Mouse (Mus musculus): ENCODE measurements at regions not wholly inside any gene's neighbourhood (a gene's known extent, or its start where the extent isn't known, plus 50 kb on each side); places are given as distances from the start of the nearest gene placed in this dataset.

DNA sequence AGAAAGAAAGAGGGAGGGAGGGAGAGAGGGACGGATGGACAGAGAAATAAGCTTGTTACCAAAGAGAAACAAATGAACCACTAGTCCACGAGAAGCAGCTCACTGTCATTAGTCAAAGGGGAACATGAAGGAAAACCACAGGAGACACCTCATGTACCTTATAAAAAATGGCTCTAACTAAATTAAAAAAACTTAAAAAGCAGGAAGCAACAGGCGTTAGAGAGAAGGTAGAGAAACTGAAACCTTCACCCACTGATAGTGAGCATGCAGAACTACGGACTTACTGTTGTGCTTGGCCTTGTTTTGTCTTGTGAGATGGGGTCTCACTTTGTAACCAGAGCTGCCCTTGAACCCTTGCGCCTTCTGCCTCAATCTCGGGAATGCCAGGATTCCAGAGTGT is 66.0 kb upstream of the Zmiz1 start:
- Histone ChIP-seq H3K36me3 (ENCODE audit: control insufficient read depth, insufficient read depth, low read length) (no peaks in the 10 kb centered on the region), H3K4me1 (ENCODE audit: control insufficient read depth, insufficient read depth, low read length) (peaks cover 19% of the 10 kb centered on the region), H3K27me3 (ENCODE audit: control insufficient read depth, insufficient read depth, low read length) (no peaks in the 10 kb centered on the region), H3K9ac (ENCODE audit: low read length) (no peak overlapping the region), H3K27ac (ENCODE audit: low read depth, low read length) (no peak overlapping the region), H3K4me3 (ENCODE audit: low read depth, low read length) (no peak overlapping the region), H3K9me3 (ENCODE audit: control insufficient read depth, low read length) (no peaks in the 10 kb centered on the region), H3K4me2 (ENCODE audit: low read depth) (no peak overlapping the region)
- DNase-seq (ENCODE audit: low spot score) (no peak), ATAC-seq (ENCODE audit: insufficient read depth, low FRiP score, low TSS enrichment) (no peak)
- WGBS, result 82% methylated on average over 6 of the region's 6 CpGs

DNA sequence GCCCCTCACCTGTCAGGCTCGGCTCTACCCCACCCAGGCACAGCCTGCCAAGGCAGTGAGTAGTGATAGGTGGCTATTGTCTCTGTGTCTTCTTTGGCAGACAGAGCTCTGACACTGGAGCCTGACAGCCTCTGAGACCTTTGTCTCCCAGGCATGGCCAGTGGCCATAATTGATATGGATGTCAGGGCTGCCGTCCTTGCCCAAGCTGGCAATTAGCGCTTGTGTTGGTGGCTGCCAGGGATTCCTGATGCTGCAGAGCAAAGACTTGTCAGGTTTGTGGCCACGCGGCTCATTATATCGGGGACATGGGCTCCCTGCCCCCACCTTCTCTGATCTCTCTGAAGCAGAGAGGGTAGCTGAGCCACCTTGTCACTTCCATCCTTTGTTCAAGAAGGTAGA is 64.1 kb upstream of the Zmiz1 start:
- H3K9ac ChIP-seq (ENCODE audit: low read length), result no peak overlapping the region
- ATAC-seq (ENCODE audit: insufficient read depth, low FRiP score, low TSS enrichment) (no peak), DNase-seq (ENCODE audit: low spot score) (no peak)
- no peak overlapping the region for H3K27ac ChIP-seq (ENCODE audit: low read depth, low read length)
- peaks cover 19% of the 10 kb centered on the region for H3K4me1 ChIP-seq (ENCODE audit: control insufficient read depth, insufficient read depth, low read length)
- H3K36me3 ChIP-seq (ENCODE audit: control insufficient read depth, insufficient read depth, low read length), result no peaks in the 10 kb centered on the region
- H3K4me3 ChIP-seq (ENCODE audit: low read depth, low read length), result no peak overlapping the region
- H3K4me2 ChIP-seq (ENCODE audit: low read depth), result no peak overlapping the region
- H3K27me3 ChIP-seq (ENCODE audit: control insufficient read depth, insufficient read depth, low read length), result no peaks in the 10 kb centered on the region
- 73% methylated on average over 6 of the region's 6 CpGs for WGBS
- no peaks in the 10 kb centered on the region for H3K9me3 ChIP-seq (ENCODE audit: control insufficient read depth, low read length)

DNA sequence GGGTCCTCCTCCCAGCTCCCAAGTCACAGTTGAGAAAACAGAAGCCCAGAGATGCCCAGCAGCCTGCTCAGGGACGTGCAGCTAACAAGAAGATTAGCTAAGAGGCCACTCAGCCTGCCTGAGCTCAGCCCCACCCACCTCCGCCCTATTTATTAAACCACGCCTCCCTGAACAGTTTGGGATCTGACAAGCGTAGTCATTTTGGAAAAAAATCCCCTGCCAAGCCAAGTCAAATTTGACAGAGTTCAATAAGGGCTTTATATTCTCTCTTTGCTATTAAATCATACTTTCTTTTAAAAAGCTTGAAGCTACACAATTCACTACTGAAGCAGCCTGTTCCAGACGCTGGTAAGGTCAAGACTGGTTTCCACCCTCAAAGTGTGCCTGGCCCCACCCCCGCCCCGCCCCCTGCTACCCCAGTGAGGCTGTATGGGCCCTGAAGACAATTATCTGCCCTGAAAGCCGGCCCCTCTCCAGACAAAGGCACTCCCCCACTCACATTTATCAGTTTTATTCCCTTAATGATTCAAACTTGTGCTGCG is 61.9 kb upstream of the Zmiz1 start:
- 1% methylated on average over 9 of the region's 9 CpGs for WGBS
- no peak overlapping the region for H3K9ac ChIP-seq (ENCODE audit: low read length)
- peak overlapping the region; percentile 25 for H3K4me2 ChIP-seq (ENCODE audit: low read depth)
- H3K4me1 ChIP-seq (ENCODE audit: control insufficient read depth, insufficient read depth, low read length), result peaks cover 20% of the 10 kb centered on the region
- H3K36me3 ChIP-seq (ENCODE audit: control insufficient read depth, insufficient read depth, low read length), result no peaks in the 10 kb centered on the region
- peak overlapping the region; percentile 85 for H3K27ac ChIP-seq (ENCODE audit: low read depth, low read length)
- H3K4me3 ChIP-seq (ENCODE audit: low read depth, low read length), result 0 out of 2 replicates have a peak overlapping the region, but pooled peaks have one; percentile 8
- no peaks in the 10 kb centered on the region for H3K27me3 ChIP-seq (ENCODE audit: control insufficient read depth, insufficient read depth, low read length)
- DNase-seq (ENCODE audit: low spot score) (peak; percentile 80), ATAC-seq (ENCODE audit: insufficient read depth, low FRiP score, low TSS enrichment) (peak; percentile 80)
- no peaks in the 10 kb centered on the region for H3K9me3 ChIP-seq (ENCODE audit: control insufficient read depth, low read length)

DNA sequence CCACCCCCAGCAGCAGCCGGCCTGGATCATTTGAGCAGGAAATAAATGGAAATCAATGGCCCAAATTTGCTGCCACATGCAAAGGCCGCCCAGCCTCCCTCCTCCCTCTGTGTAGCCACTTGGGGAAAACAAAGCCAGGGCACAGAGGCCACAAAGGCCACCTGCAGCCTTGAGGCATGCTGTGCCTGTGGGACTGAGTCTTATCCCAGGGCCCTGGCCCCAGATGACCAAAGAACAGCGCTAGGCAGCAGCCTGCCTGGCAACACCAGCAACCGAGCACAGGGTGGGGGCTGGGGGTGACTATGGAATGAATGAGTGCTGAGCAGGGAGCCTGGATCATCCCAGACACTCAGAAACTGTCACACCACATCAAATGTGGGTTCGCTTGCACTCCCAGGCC is 61.2 kb upstream of the Zmiz1 start:
- Histone ChIP-seq H3K4me3 (ENCODE audit: low read depth, low read length) (no peak overlapping the region), H3K9me3 (ENCODE audit: control insufficient read depth, low read length) (no peaks in the 10 kb centered on the region), H3K4me2 (ENCODE audit: low read depth) (peak overlapping the region; percentile 25), H3K9ac (ENCODE audit: low read length) (peak overlapping the region; percentile 37), H3K36me3 (ENCODE audit: control insufficient read depth, insufficient read depth, low read length) (no peaks in the 10 kb centered on the region), H3K4me1 (ENCODE audit: control insufficient read depth, insufficient read depth, low read length) (peaks cover 20% of the 10 kb centered on the region), H3K27me3 (ENCODE audit: control insufficient read depth, insufficient read depth, low read length) (no peaks in the 10 kb centered on the region), H3K27ac (ENCODE audit: low read depth, low read length) (peak overlapping the region; percentile 85)
- peak; percentile 73 for ATAC-seq (ENCODE audit: insufficient read depth, low FRiP score, low TSS enrichment)
- WGBS, result 9% methylated on average over 5 of the region's 5 CpGs
- DNase-seq (ENCODE audit: low spot score), result peak; percentile 69

DNA sequence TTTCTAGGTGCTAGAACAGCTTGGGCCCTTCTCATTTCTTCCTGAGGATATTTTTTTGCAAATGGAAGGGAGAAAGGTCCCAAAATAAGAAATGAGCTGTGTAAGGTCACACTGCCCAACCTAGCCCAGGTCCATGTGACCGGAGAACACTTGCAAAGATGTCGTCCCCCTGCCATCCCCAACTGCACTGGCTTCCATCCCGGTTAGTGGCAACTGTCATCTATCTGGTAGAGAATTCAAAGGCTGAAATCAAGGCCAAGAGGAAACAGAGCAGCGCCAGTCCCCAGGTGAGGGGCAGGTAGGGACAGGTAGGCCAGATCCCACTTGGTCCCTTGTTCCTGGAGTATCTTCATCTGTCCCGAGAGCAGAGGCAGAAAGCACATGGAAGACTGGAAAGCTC is 60.2 kb upstream of the Zmiz1 start:
- Histone ChIP-seq H3K36me3 (ENCODE audit: control insufficient read depth, insufficient read depth, low read length) (no peaks in the 10 kb centered on the region), H3K4me2 (ENCODE audit: low read depth) (no peak overlapping the region), H3K4me1 (ENCODE audit: control insufficient read depth, insufficient read depth, low read length) (peaks cover 20% of the 10 kb centered on the region), H3K27ac (ENCODE audit: low read depth, low read length) (no peak overlapping the region), H3K9me3 (ENCODE audit: control insufficient read depth, low read length) (no peaks in the 10 kb centered on the region), H3K9ac (ENCODE audit: low read length) (no peak overlapping the region), H3K27me3 (ENCODE audit: control insufficient read depth, insufficient read depth, low read length) (no peaks in the 10 kb centered on the region), H3K4me3 (ENCODE audit: low read depth, low read length) (no peak overlapping the region)
- ATAC-seq (ENCODE audit: insufficient read depth, low FRiP score, low TSS enrichment) (no peak), DNase-seq (ENCODE audit: low spot score) (no peak)
- WGBS, result 86% methylated on average over 5 of the region's 5 CpGs

DNA sequence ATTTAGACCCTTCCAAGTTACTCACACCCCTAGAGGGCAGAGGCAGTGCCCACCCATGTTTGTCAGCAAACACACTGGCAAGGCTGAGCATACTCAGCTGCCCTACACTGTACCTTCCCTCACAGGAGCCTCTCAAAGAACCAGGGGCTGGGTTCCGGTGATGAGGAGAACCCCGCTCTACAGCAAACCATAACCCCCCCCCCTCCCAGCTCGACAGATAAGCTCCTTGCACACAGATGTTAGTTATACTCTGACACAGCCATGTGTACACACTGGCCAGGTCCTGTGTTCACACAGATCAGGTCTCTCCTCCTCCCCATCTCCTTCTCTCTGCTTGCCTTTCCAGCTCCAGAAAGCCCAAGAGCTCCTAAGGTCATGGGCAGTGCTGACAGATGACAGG is 59.7 kb upstream of the Zmiz1 start:
- H3K9me3 ChIP-seq (ENCODE audit: control insufficient read depth, low read length), result no peaks in the 10 kb centered on the region
- no peak overlapping the region for H3K4me3 ChIP-seq (ENCODE audit: low read depth, low read length)
- ATAC-seq (ENCODE audit: insufficient read depth, low FRiP score, low TSS enrichment) (no peak), DNase-seq (ENCODE audit: low spot score) (no peak)
- H3K36me3 ChIP-seq (ENCODE audit: control insufficient read depth, insufficient read depth, low read length), result no peaks in the 10 kb centered on the region
- H3K4me2 ChIP-seq (ENCODE audit: low read depth), result no peak overlapping the region
- no peaks in the 10 kb centered on the region for H3K27me3 ChIP-seq (ENCODE audit: control insufficient read depth, insufficient read depth, low read length)
- no peak overlapping the region for H3K9ac ChIP-seq (ENCODE audit: low read length)
- WGBS, result 80% methylated on average over 3 of the region's 3 CpGs
- peaks cover 20% of the 10 kb centered on the region for H3K4me1 ChIP-seq (ENCODE audit: control insufficient read depth, insufficient read depth, low read length)
- no peak overlapping the region for H3K27ac ChIP-seq (ENCODE audit: low read depth, low read length)

DNA sequence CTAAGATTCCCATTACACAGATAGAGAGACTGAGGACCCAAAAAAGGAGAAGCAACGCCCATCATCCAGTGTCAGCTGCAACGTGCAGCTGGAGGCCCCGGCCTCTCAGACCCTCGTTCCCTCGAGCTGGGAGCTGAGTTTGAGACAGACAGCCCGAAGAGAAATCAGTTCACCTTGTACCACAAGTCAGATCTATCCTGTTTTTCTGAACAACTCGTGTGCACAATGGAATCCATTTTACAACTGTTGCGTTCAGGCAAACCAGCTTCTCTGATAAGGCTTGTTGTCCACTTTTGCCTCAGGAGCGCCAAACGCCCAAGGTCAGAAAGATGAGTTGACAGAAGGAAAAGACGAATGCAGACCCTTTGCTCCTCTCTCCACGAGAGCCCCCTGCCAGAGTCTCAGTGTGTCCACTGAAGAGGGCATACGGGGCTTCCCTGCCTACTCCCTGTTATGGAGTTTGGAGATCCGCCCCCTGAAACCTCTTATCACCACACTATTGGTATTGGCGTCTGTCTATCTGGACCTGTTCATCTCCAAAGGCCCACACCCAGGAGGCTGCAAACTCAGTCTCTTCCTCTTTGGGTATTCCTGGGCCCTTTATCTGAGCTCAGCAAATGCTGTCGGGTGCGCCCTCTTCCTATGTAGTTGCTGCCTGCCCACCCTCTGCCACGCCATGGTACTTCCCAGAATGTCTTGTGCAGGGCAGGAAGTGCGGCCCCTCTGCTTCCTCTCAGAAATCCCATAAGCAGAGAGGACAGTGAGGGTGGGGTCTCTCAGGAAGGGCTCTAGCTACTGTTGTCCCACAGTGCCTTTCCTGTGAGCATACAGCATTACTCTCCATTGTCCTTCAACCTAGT is 57.7 kb upstream of the Zmiz1 start:
- Histone ChIP-seq H3K9me3 (ENCODE audit: control insufficient read depth, low read length) (no peaks in the 10 kb centered on the region), H3K4me3 (ENCODE audit: low read depth, low read length) (no peak overlapping the region), H3K4me1 (ENCODE audit: control insufficient read depth, insufficient read depth, low read length) (peaks cover 18% of the 10 kb centered on the region), H3K36me3 (ENCODE audit: control insufficient read depth, insufficient read depth, low read length) (no peaks in the 10 kb centered on the region), H3K27ac (ENCODE audit: low read depth, low read length) (no peak overlapping the region), H3K27me3 (ENCODE audit: control insufficient read depth, insufficient read depth, low read length) (no peaks in the 10 kb centered on the region), H3K4me2 (ENCODE audit: low read depth) (no peak overlapping the region), H3K9ac (ENCODE audit: low read length) (no peak overlapping the region)
- DNase-seq (ENCODE audit: low spot score), result no peak
- WGBS, result 82% methylated on average over 19 of the region's 19 CpGs
- ATAC-seq (ENCODE audit: insufficient read depth, low FRiP score, low TSS enrichment), result no peak

DNA sequence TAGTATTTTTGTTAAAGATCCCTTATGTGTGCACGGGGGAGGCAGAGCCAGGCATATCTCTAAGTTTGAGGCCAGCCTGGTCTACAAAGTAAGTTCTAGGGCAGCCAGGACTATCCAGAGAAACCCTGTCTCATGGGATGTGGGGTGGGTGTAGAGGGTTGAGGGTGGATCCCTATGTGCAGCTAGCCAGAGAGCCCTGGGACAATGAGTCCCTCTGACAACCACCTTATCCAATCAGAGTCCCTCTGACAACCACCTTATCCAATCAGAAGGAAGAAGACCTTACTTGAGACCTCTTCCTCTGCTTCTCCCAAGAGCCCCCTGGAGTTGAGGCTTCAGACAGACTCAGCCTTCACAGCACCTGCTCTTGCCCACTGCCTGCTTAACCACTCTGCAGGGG is 56.6 kb upstream of the Zmiz1 start:
- Histone ChIP-seq H3K27ac (ENCODE audit: low read depth, low read length) (no peak overlapping the region), H3K27me3 (ENCODE audit: control insufficient read depth, insufficient read depth, low read length) (no peaks in the 10 kb centered on the region), H3K9me3 (ENCODE audit: control insufficient read depth, low read length) (no peaks in the 10 kb centered on the region), H3K36me3 (ENCODE audit: control insufficient read depth, insufficient read depth, low read length) (no peaks in the 10 kb centered on the region), H3K9ac (ENCODE audit: low read length) (no peak overlapping the region), H3K4me2 (ENCODE audit: low read depth) (no peak overlapping the region), H3K4me1 (ENCODE audit: control insufficient read depth, insufficient read depth, low read length) (peaks cover 11% of the 10 kb centered on the region), H3K4me3 (ENCODE audit: low read depth, low read length) (no peak overlapping the region)
- ATAC-seq (ENCODE audit: insufficient read depth, low FRiP score, low TSS enrichment) (no peak), DNase-seq (ENCODE audit: low spot score) (no peak)
- 84% methylated on average over 1 of the region's 1 CpGs for WGBS

DNA sequence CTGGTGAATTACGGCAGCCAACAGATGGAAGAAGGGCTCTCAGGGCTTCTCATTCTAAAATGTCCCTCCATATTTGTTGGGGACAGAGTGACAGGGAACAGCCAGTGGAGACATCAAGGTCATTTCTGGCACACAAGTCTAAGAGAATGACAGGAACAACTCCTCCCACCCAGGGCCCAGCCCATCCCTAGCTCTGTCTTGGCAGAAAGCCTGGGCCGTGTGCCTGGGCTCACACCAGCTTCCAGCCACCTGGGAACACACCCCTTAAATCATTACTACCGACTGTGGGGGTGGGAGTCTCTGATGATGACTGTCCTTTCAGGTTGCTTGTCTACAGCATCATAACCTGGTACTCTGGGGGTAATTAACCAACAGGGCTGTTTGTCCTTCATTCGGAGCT is 53.8 kb upstream of the Zmiz1 start:
- no peak for ATAC-seq (ENCODE audit: insufficient read depth, low FRiP score, low TSS enrichment)
- DNase-seq (ENCODE audit: low spot score), result no peak
- H3K4me2 ChIP-seq (ENCODE audit: low read depth), result no peak overlapping the region
- no peaks in the 10 kb centered on the region for H3K4me1 ChIP-seq (ENCODE audit: control insufficient read depth, insufficient read depth, low read length)
- WGBS, result 72% methylated on average over 4 of the region's 4 CpGs
- no peaks in the 10 kb centered on the region for H3K36me3 ChIP-seq (ENCODE audit: control insufficient read depth, insufficient read depth, low read length)
- no peak overlapping the region for H3K4me3 ChIP-seq (ENCODE audit: low read depth, low read length)
- no peak overlapping the region for H3K9ac ChIP-seq (ENCODE audit: low read length)
- H3K27ac ChIP-seq (ENCODE audit: low read depth, low read length), result no peak overlapping the region
- no peaks in the 10 kb centered on the region for H3K9me3 ChIP-seq (ENCODE audit: control insufficient read depth, low read length)
- no peaks in the 10 kb centered on the region for H3K27me3 ChIP-seq (ENCODE audit: control insufficient read depth, insufficient read depth, low read length)

All from neural tube, embryonic 11.5 days (tissue).